8 mouse cellular contexts compared by ENCODE assay signal in the genomic region with DNA sequence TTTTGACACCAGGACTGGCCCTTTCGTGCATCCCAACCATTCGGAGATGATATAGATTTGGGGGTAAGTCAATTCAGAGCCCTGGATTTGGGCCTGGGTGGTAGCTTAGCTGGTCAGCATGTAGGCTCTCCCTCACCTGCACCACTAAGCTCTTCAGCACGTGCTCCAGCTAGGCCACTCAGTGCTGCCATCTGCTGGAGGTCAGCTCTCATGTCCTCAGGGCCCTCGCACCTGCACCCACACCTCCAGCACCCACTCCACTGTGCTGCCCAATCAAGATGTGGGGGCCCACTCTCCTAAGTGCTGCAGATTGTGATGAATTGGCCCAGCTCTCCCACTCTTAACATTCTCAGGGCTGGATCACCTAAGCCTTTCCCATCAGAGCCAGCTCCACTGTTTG. TPM values are rescaled to one million over a fixed set of nuclear protein-coding genes. Genes with fewer than 3 reads are reported as not detected.
A peak's percentile ranks its signal among the peaks of the same experiment; 100 is the strongest.
DNase-seq lines count a peak whose midpoint lies in the region; ATAC-seq and TF ChIP-seq lines count a peak whose summit lies in the region.

No protein-coding gene starts in this region.

- no peak for ATAC-seq in Patski
- ATAC-seq in heart, embryonic 16.5 days (replicated peaks; ENCODE audit: extremely low read depth, insufficient read depth, low FRiP score) = 0 out of 2 replicates have a peak, but pooled peaks have one; percentile 41
- peak; percentile 98 for ATAC-seq in megakaryocyte, adult 5-6 weeks (ENCODE audit: poor library complexity, severe bottlenecking)

- H3K36me3 ChIP-seq in heart, embryonic 16.5 days (ENCODE audit: control insufficient read depth, insufficient read depth) = no peaks in the 10 kb centered on the region

- POLR2A ChIA-PET in Patski (lab: Charles Lee) = no interaction called here

- no peak overlapping the region for H3K27ac ChIP-seq in heart, embryonic 16.5 days (ENCODE audit: low read length)

- no peaks in the 10 kb centered on the region for H3K9me3 ChIP-seq in heart, embryonic 16.5 days (replicated peaks; ENCODE audit: control insufficient read depth, low read length)

- CTCF ChIA-PET in Patski (lab: Charles Lee) = interaction anchor here (0.7 to 1.9 kb wide), 3 partner anchors 13 to 62 kb away, joined by 3 to 7 read pairs (median 5); no protein-coding TSS in a partner anchor

- no peak overlapping the region for H3K4me2 ChIP-seq in heart, embryonic 16.5 days (ENCODE audit: low read depth, low read length)

- in situ Hi-C loops in Patski (cut with MboI; ENCODE audit: low pct_unique_long_range_greater_than_20kb) = loop anchor here (5.0 kb wide), 1 partner anchor 67 kb away; no protein-coding TSS in a partner anchor

- H3K4me3 ChIP-seq in heart, embryonic 16.5 days (ENCODE audit: low read length) = no peak overlapping the region

- H3K27me3 ChIP-seq in Patski = no peaks in the 10 kb centered on the region
- peaks cover 2% of the 10 kb centered on the region; the same call in 1 of the 2 replicates for H3K27me3 ChIP-seq in heart, embryonic 16.5 days (ENCODE audit: control insufficient read depth, insufficient read depth, low read length)

- peak; percentile 46 for TF ChIP-seq CTCF in Patski (IDR thresholded peaks at IDR 0.05)

- WGBS in heart, embryonic 16.5 days = 63% methylated on average over 4 of the region's 4 CpGs

- DNase-seq in gastrocnemius, adult 18-20 months (ENCODE audit: low spot score) = peak; percentile 16
- no peak for DNase-seq in gastrocnemius, postnatal 25 days
- DNase-seq in Patski (ENCODE audit: low read depth, low spot score) = no peak
- peak; percentile 57 to 74 for DNase-seq in cerebellum, postnatal 14 days
- DNase-seq in kidney, postnatal 10 days = peak; percentile 70
- peak; percentile 48 to 54 for DNase-seq in spleen, postnatal 36 days (ENCODE audit: low spot score in 2 of 2)

- no peak overlapping the region for H3K9ac ChIP-seq in heart, embryonic 16.5 days (ENCODE audit: low read length)

- H3K4me1 ChIP-seq in heart, embryonic 16.5 days (ENCODE audit: control insufficient read depth, insufficient read depth, low read length) = no peaks in the 10 kb centered on the region

RNA-seq across cellular contexts. Expression of a gene that starts 41.4 kb away (rescaled TPM):
- 1 to 10 TPM; 4.6 to 7.9 TPM for total RNA-seq in gastrocnemius, adult 18-20 months (2021)
- 1 to 10 TPM; 4.8 to 5.1 TPM for total RNA-seq in gastrocnemius, postnatal 25 days (2021)
- 220 TPM for polyA plus RNA-seq in Patski (2021)
- polyA plus RNA-seq in heart, embryonic 16.5 days (2015; fragmentation: Nextera tagmentation; extraction: Ambion mirVana) = 201 and 224 TPM in 2 replicates
- total RNA-seq in megakaryocyte, adult 5-6 weeks (2015) = 51.1 and 66.3 TPM in 2 replicates
- total RNA-seq in megakaryocyte, adult 5-6 weeks (2017) = 90.5 and 94.6 TPM in 2 replicates

Comparison
In these comparisons a context has a peak if more than half of its experiments do, and no peak if none do; other contexts are left out.
1. DNase-seq: peak in gastrocnemius, adult 18-20 months (single experiment), cerebellum, postnatal 14 days (2 of 2), kidney, postnatal 10 days (single experiment) and spleen, postnatal 36 days (2 of 2); none in gastrocnemius, postnatal 25 days (single experiment) and Patski (single experiment).
2. RNA of a gene that starts 41.4 kb away (total RNA-seq): 51.1 to 94.6 TPM in megakaryocyte, adult 5-6 weeks; 4.6 to 7.9 TPM in gastrocnemius, adult 18-20 months and 4.8 to 5.1 TPM in gastrocnemius, postnatal 25 days; every median in the first group is over 4 times any median in the second.